Mouse (Mus musculus) hematopoietic stem cell, adult 5-6 weeks (primary cell): ENCODE data around the gene Rnase9. TPM values are rescaled to one million over a fixed set of nuclear protein-coding genes. Genes with fewer than 3 reads are reported as not detected.
A peak's percentile ranks its signal among the peaks of the same experiment; 100 is the strongest.

Experiments used
- ATAC-seq, 2 experiments: fragments of 125-278 bp in 1 of 2; replicated peaks in 1 of 2; 2 replicates each; pipeline ENCODE4 v1.8.0; 2016 to 2017; ENCODE audit warnings: inconsistent platforms in 2 of 2, mild to moderate bottlenecking in 2 of 2, moderate number of reproducible peaks in 2 of 2, low read depth in 1 of 2, moderate TSS enrichment in 1 of 2; ENCODE audit not compliant: low FRiP score in 2 of 2, poor library complexity in 2 of 2, severe bottlenecking in 2 of 2, insufficient read depth in 1 of 2, low TSS enrichment in 1 of 2
- total RNA-seq: library from RNA; stranded (forward); fragments of 172-1452, 232-1000 nt; gene quantifications from 2 replicates; pipeline ENCODE4 v1.2.3, GENCODE M21; 2017

The Rnase9 gene
- total RNA-seq: not detected in 2 replicates

- no peak for ATAC-seq
Observed at GRCm38 (mm10) chr14:51041769-51042168, at the start of gene Rnase9. Gene Rnase9 (minus strand): TSS chr14:51041869.

GRCm38 (mm10) chr14:51090077-51090781, 48.6 kb upstream of the Rnase9 start:
- 0 out of 4 replicates have a peak, but pooled peaks of 1 of the 2 experiments have one; percentile 13 for ATAC-seq

GRCm38 (mm10) chr14:51089674-51090076, 48.0 kb upstream of the Rnase9 start:
- ATAC-seq: no peak

- ATAC-seq: peak; percentile 77 to 80
Observed at GRCm38 (mm10) chr14:51088970-51089673, 47.5 kb upstream of the Rnase9 start.

- ATAC-seq: peak; percentile 19 to 23
Observed at GRCm38 (mm10) chr14:51088166-51088969, 46.7 kb upstream of the Rnase9 start.

- ATAC-seq: no peak
Observed at GRCm38 (mm10) chr14:51087762-51088161, 46.1 kb upstream of the Rnase9 start.

GRCm38 (mm10) chr14:51085911-51086310, 44.2 kb upstream of the Rnase9 start:
- no peak for ATAC-seq

GRCm38 (mm10) chr14:51085086-51085485, 43.4 kb upstream of the Rnase9 start:
- no peak for ATAC-seq

GRCm38 (mm10) chr14:51083805-51084204, 42.1 kb upstream of the Rnase9 start:
- peak in 1 of 2 experiments; percentile 36; a peak in 1 of 4 replicates for ATAC-seq

- ATAC-seq: peak; percentile 49 to 57
Observed at GRCm38 (mm10) chr14:51082599-51083581, 41.2 kb upstream of the Rnase9 start.

- ATAC-seq: no peak
Observed at GRCm38 (mm10) chr14:51081035-51081434, 39.4 kb upstream of the Rnase9 start.

- no peak for ATAC-seq
Observed at GRCm38 (mm10) chr14:51079180-51079579, 37.5 kb upstream of the Rnase9 start.

GRCm38 (mm10) chr14:51074335-51074734, 32.7 kb upstream of the Rnase9 start, which contains the start of gene Olfr750:
Gene Olfr750 (minus strand): TSS chr14:51074435.
- ATAC-seq: no peak

GRCm38 (mm10) chr14:51069617-51070016, 27.9 kb upstream of the Rnase9 start:
- ATAC-seq: no peak

GRCm38 (mm10) chr14:51068956-51069355, 27.3 kb upstream of the Rnase9 start:
- no peak for ATAC-seq

GRCm38 (mm10) chr14:51060761-51061160, 19.1 kb upstream of the Rnase9 start:
- no peak for ATAC-seq

GRCm38 (mm10) chr14:51057401-51057831, 15.7 kb upstream of the Rnase9 start, which contains the start of gene Rnase12:
Gene Rnase12 (minus strand): TSS chr14:51057661.
- peak; percentile 57 to 63 for ATAC-seq
